Mouse (Mus musculus): Measurements from ENCODE around the gene Rsg1.

Rsg1 gene

DNA sequence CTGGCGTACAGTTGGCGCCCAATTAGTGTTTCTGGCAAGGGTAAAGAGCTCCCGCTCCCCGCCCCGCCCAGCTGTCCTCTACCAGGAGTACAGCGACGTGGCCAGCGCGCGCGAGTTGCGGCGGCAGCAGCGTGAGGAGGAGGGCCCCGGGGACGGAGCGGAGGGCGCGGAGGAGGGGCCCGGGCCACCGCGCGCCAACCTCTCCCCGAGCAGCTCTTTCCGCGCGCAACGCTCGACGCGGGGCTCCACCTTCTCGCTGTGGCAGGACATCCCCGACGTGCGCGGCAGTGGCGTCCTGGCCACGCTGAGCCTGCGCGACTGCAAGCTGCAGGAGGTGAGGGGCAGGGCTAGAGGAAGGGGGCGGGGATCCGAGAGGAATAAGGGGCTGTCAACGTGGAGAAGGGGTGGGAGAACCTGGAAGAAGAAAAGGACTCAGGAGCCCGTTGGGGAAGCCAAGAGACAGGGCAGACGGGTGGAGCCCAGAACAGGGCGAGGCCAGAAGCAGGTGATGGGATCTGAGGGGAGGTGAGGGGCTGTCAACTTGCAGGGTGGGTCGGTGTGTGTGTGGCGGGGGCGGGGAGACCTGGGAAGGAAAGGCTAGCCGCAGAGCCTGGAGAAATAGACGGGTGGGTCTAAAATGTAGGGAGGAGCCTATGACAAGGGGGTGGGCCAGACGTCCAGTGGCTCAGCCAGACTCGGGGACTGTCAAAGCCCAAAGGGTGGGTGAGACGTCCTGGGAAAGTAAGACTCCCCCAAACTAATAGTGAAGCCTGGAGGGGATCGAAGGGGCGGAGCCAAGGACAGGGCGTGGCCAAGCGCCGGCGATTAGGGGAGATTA, 34.2 kb downstream of the Rsg1 start:
- no peak for DNase-seq (ENCODE audit: low spot score)

DNA sequence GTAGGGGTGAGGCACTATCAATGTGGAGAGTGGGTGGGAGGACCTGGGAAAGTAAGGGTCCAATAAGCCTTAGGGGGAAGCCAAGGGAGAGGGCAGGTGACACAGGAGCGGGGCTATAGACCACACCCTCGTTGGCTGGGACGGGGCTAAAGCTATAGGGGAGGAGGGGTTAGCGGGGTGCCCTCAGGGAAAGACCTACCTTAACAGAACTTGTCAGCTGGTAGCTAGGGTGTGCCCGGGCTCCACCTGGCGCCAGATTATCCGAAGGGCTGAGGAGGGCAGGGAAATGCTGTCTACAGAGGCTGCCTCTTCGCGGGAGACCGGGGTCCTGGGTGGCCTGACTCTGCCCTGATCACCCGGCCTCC, 34.8 kb downstream of the Rsg1 start:
- DNase-seq (ENCODE audit: low spot score), result no peak

DNA sequence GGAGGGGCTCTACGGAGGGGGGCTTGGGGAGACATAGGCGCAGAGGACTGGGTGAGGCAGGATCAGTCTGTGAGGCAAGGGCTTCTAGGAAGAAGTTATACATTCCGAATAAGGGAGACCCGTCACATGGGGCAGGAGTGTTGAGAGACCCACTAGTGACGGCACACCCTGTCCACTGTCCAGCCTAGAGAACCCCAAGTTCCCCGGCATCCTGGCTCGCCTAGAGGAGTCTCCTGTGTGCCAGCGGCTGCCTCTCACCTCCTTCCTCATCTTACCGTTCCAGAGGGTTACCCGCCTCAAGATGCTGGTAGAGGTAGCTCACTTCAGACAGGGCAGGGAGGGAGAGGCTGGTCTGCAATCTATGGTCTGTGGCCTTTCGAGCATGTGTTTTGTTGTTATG, 35.6 kb downstream of the Rsg1 start:
- no peak for DNase-seq (ENCODE audit: low spot score)

DNA sequence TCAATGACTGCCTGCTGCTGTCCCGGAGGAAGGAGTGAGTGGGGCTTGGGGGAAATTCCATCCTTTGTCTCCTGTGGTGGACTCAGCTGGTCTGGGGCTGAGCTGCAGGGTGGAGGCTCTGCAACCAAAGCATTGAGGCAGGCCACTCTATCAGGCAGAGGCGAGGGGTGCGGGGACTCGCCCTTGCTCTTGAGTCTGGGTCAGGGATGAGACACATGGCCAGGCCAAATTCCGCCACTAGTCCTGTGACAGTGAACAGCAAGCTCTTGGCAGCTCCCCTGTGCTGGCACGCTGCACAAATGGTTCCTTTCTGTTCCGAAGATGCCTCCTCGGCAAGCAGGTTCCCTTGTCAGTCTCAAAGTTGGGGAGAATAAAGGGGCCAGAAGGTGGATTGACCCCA, 37.3 kb downstream of the Rsg1 start:
- no peak for DNase-seq (ENCODE audit: low spot score)

DNA sequence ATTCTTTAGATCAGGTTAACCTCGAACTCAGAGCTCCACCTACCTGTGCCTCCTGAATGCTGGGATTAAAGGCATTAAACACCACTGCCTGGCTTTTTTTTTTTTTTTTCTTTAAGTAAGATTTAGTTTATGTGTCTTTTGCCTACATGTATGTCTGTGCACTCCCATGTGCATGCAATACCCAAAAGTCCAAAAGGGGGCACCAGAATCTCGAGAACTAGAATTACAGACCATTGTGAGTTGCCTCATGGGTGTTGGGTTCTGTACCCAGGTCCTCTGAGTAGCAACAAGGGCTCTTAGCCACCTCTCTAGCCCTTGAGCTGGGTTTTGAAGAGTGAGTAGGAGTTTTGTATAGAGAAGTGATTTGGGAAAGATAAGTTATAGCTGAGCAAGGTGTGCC, 38.9 kb downstream of the Rsg1 start:
- DNase-seq (ENCODE audit: low spot score), result no peak

DNA sequence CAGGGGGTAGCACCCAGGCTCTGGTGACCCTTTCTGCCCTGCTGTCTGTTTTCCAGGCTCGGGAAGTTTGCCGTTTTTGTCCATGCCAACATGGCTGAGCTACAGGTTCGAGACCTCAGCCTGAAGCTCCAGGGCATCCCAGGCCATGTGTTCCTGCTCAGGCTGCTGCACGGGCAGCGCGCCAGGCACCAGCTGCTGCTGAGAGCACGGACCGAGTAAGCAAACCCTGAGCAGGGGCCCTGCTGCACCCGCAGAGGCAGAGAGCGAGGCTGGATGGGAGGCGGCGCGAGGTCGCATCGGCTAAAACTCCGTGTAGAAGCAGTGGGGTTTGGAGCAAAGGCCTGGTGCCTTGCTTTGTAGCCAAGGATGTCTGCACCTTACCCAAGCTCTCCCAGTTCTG, 40.5 kb downstream of the Rsg1 start:
- DNase-seq (ENCODE audit: low spot score), result no peak

DNA sequence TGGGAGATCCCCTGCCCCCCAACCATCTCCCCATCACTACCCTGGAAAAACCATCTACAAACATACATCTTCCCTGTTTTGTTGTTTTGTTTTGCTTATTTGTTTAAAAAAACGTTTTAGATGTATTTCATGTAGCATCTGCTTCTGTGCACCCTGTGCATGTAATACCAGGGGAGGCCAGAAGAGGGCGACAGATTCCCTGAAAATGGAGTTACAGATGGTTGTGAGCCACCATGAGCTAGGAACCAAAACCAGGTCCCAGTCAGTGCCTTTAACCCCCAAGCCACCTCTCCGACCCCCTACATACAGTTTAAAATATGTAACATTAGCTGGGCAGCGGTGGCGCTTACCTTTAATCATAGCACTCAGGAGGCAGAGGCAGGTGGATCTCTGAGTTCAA, 43.7 kb downstream of the Rsg1 start:
- DNase-seq (ENCODE audit: low spot score), result no peak

DNA sequence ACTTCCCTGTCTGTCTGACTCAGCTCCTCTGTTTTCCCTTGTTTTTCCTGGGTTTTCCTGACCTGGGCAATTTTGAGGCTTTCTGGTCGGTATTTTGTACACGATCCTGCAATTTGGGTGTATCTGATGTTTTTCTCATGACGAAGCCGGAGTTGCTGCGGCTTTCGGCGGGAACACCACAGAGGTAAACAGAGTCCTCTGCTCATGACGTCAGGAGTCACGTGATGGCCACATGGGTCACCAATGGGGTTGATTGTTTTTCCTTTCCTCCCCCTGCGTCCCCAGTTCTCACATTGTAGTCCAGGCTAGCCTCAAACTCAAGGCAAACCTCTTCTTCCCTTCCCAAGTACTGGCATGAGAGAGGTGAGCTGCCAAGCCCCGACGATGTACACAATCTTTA, 45.7 kb downstream of the Rsg1 start:
- no peak for DNase-seq (ENCODE audit: low spot score)

DNA sequence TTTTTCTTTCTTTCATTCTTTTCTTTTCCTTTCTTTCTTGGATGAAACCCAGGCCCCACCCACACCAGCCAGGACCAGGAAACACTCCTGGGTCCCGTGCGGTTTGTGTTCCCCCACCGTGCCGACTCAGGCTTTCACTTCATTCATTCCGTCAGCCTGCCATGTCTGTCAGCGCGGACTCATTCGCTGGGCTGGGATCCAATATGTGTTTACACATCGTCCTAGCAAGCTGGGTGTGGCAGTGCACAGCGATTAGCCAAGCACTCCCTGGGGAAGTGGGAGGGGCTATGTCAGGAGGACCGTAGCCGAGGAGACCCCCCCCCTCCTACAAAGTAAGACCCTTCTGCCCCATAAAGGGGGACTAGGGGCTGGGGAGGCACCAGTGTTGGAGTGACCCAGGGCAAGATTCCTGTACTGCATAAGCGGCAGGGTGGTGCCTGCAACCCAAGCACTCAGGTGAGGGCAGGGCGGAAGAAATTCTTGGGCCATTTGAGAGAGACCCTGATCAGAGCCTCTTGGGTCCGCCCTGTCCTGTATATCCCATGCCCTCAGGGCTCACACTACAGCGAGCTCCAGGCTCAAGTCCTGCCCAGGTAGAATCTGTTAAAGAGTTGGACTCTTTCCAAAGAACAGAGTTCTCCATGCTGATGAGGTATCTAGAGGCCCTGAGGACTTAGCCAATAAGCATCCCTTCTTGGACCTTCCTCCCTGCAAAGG, 46.4 kb downstream of the Rsg1 start:
- no peak for DNase-seq (ENCODE audit: low spot score)

DNA sequence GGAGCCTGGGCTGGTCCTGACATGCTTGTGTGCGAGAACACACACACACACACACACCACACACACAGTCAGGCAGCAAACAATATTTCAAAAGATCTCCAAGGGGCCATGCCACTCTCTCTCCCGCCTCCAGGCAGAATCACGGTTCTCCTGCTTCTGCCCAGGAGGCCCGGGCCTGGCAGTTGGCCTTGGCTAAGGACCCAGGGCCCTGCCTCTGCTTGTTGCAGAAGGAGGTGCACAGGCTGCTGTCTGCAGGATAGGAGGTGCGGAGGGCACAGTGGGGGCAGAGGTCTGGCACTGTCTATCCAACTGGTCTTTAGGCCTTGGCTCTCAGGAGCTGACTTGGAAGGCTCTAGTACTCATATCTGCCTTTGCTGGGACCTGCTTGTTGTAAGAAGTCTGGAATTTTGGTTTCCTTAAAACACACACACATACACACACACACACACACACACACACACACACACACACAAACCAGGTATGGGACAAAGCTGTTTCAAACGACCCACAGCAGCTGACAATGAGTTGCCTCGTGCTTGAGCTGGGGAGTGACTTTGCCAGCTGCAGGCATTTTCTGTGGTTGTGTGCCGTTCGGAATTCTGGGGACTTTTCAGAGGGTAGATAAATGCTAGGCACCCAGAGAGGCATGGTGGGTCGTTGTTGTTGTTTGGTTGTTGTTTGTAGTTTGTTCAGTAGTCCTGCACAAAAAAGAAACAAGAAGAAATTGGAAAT, 49.3 kb downstream of the Rsg1 start:
- no peak for DNase-seq (ENCODE audit: low spot score)

DNA sequence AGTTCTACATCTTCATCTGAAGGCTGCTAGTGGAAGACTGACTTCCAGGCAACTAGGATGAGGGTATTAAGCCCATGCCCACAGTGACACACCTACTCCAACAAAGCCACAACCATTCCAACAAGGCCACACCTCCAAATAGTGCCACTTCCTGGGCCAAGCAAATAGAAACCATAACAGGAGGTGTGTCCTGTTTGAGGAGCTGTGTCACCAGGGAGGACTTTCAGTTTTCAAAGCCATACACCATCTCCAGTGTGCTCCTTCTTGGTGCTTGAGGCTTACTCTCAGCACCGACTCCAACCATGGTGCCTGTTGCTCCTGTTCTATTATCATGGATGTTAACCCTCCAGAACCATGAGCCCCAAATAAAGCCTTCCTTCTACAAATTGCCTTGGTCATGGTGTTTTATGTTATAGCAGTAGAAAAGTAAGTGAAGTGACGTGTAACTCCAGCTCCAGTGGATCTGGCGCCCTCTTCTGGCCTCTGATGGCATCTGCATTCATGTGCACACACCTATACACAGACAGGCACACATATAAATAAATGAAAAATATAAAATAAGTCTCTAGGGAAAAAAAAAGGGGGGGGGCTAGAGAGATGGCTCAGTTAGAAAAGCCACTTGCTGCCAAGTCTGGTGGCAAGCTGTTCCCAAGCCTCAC, 52.4 kb downstream of the Rsg1 start:
- DNase-seq (ENCODE audit: low spot score), result no peak

DNA sequence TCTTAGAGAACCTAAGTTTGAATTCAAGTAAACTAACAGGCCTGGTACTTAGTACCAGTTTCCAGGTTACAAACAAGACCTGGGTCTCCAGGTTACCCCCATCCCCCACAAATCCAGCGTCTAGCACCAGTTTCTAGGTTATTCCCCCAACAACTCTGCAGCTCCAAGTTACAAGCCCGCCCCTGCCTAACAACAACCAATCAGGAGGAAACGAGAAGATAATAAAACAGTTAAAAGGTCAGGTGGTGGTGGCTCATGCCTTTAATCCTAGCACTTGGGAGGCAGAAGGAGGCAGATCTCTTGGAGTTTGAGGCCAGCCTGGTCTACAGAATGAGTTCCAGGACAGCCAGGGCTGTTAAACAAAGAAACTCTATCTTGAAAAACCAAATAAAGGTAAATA, 53.5 kb downstream of the Rsg1 start:
- no peak for DNase-seq (ENCODE audit: low spot score)

DNA sequence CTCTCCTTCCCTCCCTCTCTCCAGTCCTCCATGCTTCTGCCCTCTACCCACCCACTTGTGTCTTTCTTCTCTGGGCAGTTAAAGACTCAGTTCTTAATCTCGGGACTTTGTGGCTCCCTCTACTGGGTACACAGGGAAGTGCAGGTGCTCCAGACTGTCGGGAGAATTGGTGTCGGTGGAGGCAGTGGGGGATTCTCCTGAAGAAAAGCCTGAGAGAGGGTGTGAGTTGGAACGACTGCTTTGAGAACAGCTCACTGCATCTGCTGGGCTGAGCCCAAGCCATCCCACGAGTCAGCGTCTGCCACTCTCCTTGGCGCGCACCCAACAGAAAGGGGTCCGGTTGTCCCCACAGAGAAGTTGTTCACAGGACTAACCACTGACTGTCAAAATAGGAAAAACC, 54.1 kb downstream of the Rsg1 start:
- DNase-seq (ENCODE audit: low spot score), result no peak

DNA sequence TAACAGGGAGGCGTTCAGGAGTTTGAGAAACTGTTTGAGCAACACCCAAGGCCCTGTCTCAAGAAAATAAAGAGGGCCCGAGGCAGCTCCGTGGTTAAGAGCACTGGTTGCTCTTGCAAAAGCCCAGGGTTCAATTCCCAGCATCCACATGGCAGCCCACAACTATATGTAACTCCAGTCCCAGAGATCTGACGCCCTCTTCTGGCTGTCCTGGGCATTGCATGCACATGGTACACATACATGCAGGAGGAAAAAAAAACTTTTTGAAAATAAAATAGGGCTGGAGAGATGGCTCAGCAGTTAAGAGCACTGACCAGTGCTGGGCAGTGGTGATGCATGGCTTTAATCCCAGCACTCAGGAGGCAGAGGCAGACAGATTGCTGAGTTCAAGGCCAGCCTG, 54.6 kb downstream of the Rsg1 start:
- DNase-seq (ENCODE audit: low spot score), result no peak

DNA sequence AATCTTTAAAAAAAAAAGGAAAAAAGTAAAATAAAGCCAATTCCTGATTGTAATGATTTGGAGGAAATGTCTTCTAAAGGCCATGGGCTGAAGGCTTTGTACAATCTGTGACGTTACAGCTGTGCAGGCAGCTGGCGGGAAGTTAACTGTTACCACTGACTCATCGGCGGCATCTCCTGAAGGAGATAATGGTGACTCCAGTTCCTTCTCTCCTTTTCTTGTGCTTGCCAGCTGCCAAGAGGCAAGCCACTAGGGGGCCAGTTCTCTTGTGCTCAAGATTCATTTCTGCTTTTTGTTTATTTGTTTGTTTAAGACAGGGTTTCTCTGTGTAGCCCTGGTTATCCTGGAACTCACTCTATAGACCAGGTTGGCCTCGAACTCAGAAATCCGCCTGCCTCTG, 55.3 kb downstream of the Rsg1 start:
- DNase-seq (ENCODE audit: low spot score), result no peak

DNA sequence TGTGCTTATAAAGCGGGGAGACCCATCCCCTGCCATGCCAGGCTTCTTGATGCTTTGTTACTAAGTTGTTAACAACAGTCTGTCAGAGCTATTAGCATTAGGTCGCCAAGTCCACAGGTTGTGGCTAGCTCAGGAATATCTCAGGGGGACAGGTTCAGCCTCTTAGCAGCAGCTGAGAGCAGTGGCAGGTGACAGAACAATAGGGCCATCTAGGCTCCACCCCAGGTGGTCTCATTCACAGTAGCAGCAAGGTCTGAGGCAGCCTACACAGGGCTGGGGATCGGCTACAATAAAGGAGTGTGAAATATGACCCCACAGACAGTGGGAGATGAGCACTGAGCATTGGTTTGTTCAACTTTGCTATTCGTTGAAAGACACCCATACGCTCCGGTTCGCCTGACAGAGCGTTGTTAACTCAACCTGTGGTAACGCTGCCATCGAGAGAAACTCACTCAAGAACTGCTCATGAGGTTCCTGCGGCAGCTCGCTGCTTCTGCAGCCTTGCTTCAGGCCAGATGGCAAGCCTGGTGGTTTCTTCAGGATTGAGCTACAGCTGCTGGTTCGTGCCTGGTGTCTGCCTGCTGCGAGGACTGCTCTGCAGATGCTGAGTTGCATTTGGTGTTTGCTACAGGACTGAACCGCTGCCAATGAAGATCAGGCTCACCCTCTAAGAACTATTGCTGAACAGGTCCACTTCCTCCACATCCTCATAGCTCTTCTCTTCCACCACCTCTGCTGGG, 56.6 kb downstream of the Rsg1 start:
- DNase-seq (ENCODE audit: low spot score), result no peak

DNA sequence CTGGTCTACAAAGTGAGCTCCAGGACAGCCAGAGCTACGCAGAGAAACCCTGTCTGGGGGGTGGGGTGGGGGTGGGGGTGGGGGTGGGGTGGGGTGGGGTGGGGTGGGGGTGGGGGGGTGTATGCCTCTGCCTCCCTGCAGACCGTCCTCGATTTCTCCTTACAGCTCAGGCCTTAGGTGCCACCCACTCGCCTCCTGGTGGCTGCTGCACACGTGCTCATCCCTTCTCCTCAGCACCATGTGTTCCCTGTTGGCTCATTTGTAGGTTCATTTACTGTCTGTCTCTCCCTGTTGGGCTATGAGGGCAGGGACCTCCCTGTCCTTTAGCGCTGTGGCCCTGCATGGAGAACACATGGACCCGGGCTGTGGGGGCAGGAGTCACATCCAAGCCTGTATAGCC, 57.5 kb downstream of the Rsg1 start:
- DNase-seq (ENCODE audit: low spot score), result no peak

DNA sequence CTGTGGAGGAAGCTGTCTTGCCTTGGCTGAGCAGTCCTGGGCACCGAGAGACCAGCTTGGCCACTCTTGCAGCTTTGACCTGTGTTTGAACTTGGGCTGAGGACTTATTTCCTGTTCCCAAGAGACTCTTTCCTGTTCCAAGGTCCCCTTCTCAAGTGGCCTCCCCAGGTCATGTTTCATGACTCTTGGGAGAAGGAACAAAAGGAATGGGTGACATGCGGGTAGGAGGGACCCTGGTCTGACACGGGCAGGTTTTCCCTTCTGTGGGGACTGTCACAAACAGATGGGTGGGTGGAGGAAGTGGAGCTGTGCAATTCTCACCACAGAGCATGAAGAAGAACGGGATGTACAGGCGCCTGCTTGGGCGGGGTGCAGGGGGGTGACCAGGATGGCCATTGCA, 58.0 kb downstream of the Rsg1 start:
- no peak for DNase-seq (ENCODE audit: low spot score)

DNA sequence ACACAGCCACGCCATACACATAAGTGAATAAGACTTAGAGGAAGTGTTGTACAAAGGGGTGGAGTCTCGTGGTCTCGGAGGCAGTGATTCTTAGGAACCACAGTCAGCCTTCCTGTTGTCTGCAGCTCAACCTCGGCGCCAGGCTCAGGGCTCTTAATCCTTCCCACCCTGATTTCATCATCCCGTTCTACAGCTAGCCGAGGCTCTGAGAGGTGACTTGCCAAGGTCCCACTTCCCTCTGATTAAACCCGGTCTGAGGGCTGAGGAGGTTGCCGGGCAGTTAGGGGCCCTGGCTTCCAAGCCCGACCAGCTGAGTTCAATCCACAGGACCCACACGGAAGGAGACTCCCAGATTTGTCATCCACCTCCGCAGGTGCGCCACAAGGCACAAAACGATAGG, 59.1 kb downstream of the Rsg1 start:
- DNase-seq (ENCODE audit: low spot score), result no peak

DNA sequence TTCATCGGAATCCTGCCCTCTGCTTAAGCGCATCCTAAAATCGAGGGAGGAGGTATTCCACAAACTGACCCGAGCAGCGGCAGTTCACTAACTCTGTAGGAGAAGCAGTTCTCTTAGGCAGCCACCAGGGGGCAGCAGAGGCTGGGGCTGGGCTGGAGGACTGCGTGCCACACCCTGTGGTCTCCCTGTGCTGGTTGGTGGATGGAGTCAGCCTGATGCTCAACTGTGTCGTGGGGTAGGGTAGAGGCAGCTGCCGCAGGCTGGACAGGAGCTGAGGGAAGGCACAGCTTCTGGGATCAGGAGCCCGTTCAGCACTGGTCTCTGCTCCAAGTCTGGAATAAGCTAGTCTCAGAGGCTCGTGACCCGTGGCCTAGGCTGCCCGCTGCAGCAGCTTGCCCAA, 59.5 kb downstream of the Rsg1 start:
- no peak for DNase-seq (ENCODE audit: low spot score)

DNA sequence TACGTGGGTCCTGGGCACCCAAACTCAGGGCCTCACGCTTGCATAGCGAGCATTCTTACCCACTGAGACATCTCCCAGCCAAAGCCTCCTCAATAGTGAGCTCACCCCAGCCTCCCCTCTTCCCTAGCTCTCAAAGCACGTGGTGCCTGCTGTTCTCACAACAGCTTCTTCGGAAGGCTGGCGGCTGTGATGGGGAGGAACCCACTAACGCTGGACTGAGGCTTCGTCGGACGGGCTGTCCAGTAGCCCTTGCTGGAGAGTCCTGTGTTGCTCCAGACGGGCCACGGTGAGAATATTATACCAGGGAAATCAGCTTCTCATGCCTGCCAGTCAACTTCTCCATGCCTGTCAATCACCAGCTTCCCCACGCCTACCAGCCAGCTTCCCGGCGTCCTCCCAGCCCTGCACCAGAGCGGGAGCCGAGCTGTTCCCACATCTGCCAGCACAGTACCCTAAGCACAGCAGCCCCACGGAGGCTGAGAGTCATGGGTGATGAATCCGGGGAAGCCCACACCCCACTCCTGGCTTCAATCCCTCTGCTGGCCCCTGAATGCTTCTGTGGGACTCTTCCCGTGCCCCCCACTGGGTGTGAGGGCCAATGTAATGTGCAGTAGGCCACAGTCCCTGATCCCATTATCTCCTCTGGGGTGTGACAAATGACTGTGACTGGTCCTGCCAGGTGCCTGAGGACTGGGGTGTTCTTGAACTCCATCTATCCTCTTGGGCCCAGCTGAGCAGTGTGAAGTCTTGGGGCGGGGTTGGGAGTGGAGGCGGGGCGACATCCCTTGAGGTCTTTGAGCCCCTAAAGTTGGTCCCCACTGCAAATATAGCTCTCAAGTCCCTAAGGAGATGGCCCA, 61.0 kb downstream of the Rsg1 start:
- no peak for DNase-seq (ENCODE audit: low spot score)
